Mouse (Mus musculus): ENCODE measurements around the gene Fam83e. TPM values are rescaled to one million over a fixed set of nuclear protein-coding genes. Genes with fewer than 3 reads are reported as not detected.

Gene Fam83e
- total and polyA plus RNA-seq, 3 experiments, result 0.13 to 1.3 (median 0.74) TPM

DNA sequence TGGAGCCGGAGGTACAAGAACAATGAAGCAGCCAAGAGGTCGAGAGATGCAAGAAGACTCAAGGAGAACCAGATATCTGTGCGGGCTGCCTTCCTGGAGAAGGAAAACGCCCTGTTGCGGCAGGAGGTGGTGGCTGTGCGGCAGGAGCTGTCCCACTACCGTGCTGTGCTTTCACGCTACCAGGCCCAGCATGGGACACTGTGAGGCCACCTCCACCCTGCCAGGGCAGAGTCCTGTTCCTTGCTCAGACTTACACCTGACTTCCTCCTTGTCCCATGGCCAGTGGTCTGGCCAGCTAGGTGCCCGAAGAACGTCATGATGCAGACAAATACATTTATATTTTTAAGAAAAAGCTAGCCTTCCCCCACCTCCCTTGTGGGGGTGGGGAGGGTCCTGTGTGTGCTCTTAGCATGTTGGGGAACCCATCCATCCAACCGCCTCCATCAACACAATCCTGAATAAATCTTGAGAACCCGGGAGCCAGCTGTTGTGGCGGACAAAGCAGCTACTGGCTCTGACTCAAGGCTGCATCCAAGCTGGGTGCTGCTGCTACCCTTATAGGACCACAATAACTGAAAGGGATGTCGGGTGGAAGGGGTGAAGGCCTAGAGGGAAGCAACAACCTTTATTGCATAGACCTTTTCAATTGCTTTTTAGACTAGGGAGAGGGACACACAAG, 11.2 kb upstream of the Fam83e start:
- TF ChIP-seq HCFC1 (IDR thresholded peaks at IDR 0.05; ENCODE audit: low read depth, low read length), result no peak
- TF ChIP-seq POLR2AphosphoS2 (IDR thresholded peaks at IDR 0.05; ENCODE audit: low read depth, low read length), result peak; percentile 21; the same call in 1 of the 2 replicates
- DNase-seq (ENCODE audit: extremely low read depth), result no peak
- in situ Hi-C loops (cut with MboI; ENCODE audit: low pct_ligation_motif_present, low pct_unique_long_range_greater_than_20kb, low sequenced_read_pairs) (no loop called here), dilution Hi-C loops (cut with MboI; ENCODE audit: extremely low pct_ligation_motif_present, extremely low pct_unique_long_range_greater_than_20kb, low sequenced_read_pairs) (no loop called here)
- Histone ChIP-seq H3K4me1 (ENCODE audit: control insufficient read depth in 1 of 2, insufficient read depth in 2 of 2) (peaks cover 0 to 41% of the 10 kb centered on the region in 2 experiments; a peak in 2 of 4 replicates), H3K79me2 (replicated peaks; ENCODE audit: control insufficient read depth, extremely low read depth, insufficient read depth, poor library complexity, severe bottlenecking) (peaks cover 11% of the 10 kb centered on the region), H3K27me3 (replicated peaks) (no peaks in the 10 kb centered on the region), H3K27ac (ENCODE audit: insufficient read depth, low read depth) (no peak overlapping the region), H3K9me3 (replicated peaks; ENCODE audit: low read length) (no peaks in the 10 kb centered on the region), H3K36me3 (replicated peaks in 1 of 2; ENCODE audit: control insufficient read depth in 1 of 2, insufficient read depth in 1 of 2, low read length in 1 of 2) (peaks cover 35 to 55% of the 10 kb centered on the region in 2 experiments), H3K4me2 (ENCODE audit: insufficient read depth, low read depth, poor library complexity, severe bottlenecking) (no peak overlapping the region), H3K4me3 (replicated peaks in 1 of 3; ENCODE audit: low read depth in 2 of 3, low read length in 2 of 3, poor library complexity in 1 of 3) (no peak overlapping the region), H3K9ac (ENCODE audit: insufficient read depth, low read depth) (no peak overlapping the region)

DNA sequence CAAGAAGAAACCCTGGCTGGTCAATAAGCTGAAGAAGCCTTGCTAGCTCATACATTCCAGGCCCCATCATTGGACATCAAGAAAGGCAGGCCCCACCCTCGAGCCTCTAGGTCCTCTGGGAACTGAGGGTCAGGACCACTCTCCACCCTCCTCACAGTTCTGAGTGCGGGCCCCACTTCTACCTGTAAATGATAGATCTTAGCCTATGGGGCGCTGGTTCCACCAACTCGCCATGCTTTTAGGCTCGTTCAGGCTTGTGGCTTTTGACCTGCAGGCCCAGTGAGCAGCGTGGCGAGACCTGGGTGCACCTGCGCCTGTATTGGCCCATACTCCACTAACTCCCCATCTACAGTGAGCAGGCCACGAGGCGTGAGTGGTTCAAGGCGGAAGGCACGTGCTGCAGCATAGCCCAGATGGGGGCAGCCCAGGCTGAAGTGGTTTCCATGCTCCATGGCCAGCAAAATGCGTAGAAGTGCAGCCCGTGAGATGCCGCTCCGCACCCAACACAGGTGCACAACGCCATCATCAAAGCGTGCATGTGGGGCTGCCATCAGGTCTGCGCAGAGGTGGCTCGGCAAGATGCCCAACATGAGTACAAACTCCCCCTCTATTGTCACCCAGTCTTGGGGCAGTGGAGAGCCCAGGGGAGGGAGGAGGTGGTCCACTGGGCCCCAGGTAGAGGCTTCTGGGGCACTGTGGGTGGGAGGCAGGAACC, 10.4 kb upstream of the Fam83e start:
- H3K4me2 ChIP-seq (ENCODE audit: insufficient read depth, low read depth, poor library complexity, severe bottlenecking), result no peak overlapping the region
- DNase-seq (ENCODE audit: extremely low read depth), result no peak
- no peak overlapping the region for H3K27ac ChIP-seq (ENCODE audit: insufficient read depth, low read depth)
- H3K4me3 ChIP-seq (replicated peaks in 1 of 3; ENCODE audit: low read depth in 2 of 3, low read length in 2 of 3, poor library complexity in 1 of 3), result no peak overlapping the region
- peaks cover 13% of the 10 kb centered on the region for H3K79me2 ChIP-seq (replicated peaks; ENCODE audit: control insufficient read depth, extremely low read depth, insufficient read depth, poor library complexity, severe bottlenecking)
- H3K9me3 ChIP-seq (replicated peaks; ENCODE audit: low read length), result no peaks in the 10 kb centered on the region
- dilution Hi-C loops (cut with MboI; ENCODE audit: extremely low pct_ligation_motif_present, extremely low pct_unique_long_range_greater_than_20kb, low sequenced_read_pairs) (no loop called here), in situ Hi-C loops (cut with MboI; ENCODE audit: low pct_ligation_motif_present, low pct_unique_long_range_greater_than_20kb, low sequenced_read_pairs) (no loop called here)
- H3K27me3 ChIP-seq (replicated peaks), result no peaks in the 10 kb centered on the region
- H3K4me1 ChIP-seq (ENCODE audit: control insufficient read depth in 1 of 2, insufficient read depth in 2 of 2), result peaks cover 0 to 40% of the 10 kb centered on the region in 2 experiments; a peak in 2 of 4 replicates
- H3K9ac ChIP-seq (ENCODE audit: insufficient read depth, low read depth), result no peak overlapping the region
- TF ChIP-seq MXI1 (IDR thresholded peaks at IDR 0.05; ENCODE audit: low read depth, low read length), result no peak
- no peak for TF ChIP-seq EP300 (IDR thresholded peaks at IDR 0.05; ENCODE audit: low read length)
- TF ChIP-seq CHD1 (IDR thresholded peaks at IDR 0.05; ENCODE audit: low read depth, low read length), result no peak
- TF ChIP-seq ZNF384 (IDR thresholded peaks at IDR 0.05; ENCODE audit: low read depth, low read length), result no peak
- no peak for TF ChIP-seq CTCF (conservative IDR thresholded peaks at IDR 0.05 in 1 of 2, IDR thresholded peaks at IDR 0.05 in 1 of 2; ENCODE audit: low read depth in 2 of 2, low read length in 2 of 2)
- no peak for TF ChIP-seq JUND (conservative IDR thresholded peaks at IDR 0.05; ENCODE audit: low read depth, low read length)
- no peak for TF ChIP-seq POLR2AphosphoS2 (IDR thresholded peaks at IDR 0.05; ENCODE audit: low read depth, low read length)
- TF ChIP-seq USF2 (conservative IDR thresholded peaks at IDR 0.05; ENCODE audit: low read depth, low read length), result no peak
- TF ChIP-seq RAD21 (IDR thresholded peaks at IDR 0.05; ENCODE audit: low read depth, low read length), result no peak
- H3K36me3 ChIP-seq (replicated peaks in 1 of 2; ENCODE audit: control insufficient read depth in 1 of 2, insufficient read depth in 1 of 2, low read length in 1 of 2), result peaks cover 35 to 57% of the 10 kb centered on the region in 2 experiments
